Mouse (Mus musculus): ENCODE measurements around the gene Olfr549. TPM values are rescaled to one million over a fixed set of nuclear protein-coding genes. Genes with fewer than 3 reads are reported as not detected.

Olfr549 gene
- not detected in 2 replicates for polyA plus RNA-seq (2021; fragmentation: Nextera tagmentation)
- long read RNA-seq, experiment 1, result 0 reads
- long read RNA-seq, experiment 2, result 0 reads

GRCm38 (mm10) chr7:102549570-102549969 lies at the start of gene Olfr549:
Gene Olfr549 (plus strand): TSS chr7:102549870.

DNA sequence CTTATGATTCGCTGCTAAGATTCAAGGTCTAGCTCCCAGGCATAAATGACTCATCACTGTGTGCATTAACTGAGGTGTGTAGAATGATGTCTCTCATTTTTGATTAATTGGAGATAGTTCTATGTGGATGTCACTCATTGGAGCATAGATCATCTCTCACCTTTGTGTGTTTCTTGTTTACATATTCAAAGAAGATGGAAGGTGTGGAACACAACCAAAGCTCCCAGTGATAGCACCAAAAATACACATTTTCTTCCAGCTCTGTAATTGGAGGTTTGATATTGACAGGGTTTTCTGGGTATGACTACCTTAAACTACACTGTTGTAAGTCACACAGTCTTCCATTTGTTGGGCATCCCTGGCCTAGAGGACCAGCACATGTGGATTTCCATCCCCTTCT lies 15.2 kb upstream of the Olfr549 start, which contains the start of gene Olfr547:
Gene Olfr547, plus strand, starts transcription at position 301 of the 400 bp plus-strand sequence.

DNA sequence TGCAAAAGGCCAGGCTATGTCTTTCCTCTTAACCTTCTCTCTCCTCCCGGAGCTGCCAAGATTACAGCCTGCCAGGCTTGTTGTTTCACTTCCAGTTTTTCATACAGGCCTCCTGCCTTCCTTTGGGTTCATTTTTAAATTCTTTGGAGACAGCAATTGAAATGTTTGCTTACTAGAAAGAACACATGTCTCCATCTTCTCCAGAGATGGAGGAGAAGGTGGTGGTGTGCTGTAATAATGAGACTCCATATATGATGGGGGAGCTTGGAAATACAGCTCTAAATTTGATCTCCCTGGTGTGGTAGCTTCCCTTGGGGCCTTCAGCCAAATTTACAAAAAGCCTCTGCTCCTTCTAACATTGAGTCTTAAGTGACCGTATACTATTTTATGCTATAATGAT lies 9.1 kb upstream of the Olfr549 start, which contains the start of gene Olfr548-ps1:
Gene Olfr548-ps1, plus strand, starts transcription at position 301 of the 400 bp plus-strand sequence.

DNA sequence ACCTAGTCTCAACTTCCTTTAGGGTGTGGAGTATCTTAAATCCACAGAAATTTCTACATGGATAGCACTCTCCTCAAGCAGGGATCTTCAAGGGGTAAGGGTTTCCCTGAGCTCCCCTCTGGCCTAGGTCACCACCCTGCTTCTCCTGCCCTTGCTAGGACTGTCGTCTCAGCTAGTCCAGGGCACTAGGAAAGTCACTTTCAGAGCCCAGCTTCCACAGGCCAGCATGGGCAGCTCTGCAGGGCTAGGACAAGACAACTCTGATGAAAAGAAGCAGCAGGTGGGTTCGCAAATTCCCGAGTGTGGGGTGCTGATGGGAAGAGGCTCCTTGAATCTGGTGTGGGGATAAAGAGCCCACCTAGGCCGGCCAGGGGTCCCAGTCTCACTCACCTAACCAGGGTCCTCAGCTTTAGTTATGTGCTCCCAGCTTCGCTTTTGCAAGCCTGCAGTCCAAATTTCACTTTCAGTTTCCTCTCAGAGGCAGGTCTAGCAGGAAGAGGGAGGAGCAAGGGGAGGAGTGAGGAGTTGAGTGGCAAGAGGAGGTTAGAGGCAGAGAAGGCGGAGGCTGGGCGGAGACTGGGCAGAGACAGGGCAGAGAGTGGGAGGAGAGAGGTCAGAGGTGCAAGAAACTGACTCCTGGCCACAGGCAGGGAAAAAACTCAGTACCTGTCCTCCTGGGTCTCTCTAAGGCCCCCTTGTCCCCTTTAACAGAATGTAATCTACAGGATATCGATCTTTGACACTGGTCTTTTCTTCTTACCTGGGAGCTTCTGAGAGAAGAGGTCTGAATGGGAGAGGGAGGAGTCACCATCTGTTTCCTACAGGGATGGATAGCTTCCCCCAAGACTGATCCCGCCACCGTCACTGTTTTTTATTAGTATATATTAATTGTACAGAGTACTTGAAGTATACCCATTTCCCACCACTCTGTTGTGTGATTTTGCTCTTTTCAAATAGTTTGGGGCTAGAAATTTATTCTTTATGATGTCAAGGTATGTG lies 15.6 kb downstream of the Olfr549 start, which contains the start of gene Trim21:
Gene Trim21, minus strand, starts transcription at position 488 of the 999 bp plus-strand sequence.

DNA sequence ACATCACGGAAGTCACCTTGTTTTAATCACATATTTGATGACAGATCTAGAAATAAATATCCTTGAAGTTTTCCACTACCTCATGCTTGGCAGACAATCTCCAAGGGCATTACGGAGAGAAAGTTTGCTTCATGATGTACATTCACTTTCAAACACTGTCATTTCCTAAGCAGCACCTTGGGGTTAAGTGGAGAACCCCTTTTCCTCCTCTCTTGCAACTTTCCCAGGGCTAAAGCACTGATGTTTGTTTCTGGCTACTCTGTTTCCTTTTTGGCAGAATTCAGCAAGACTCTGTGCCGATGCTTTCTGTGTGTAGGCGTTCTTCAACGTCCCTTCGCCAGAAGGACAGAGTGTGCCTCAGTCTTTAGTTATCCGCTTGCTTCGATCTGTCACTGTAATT lies 21.5 kb downstream of the Olfr549 start, which contains the start of gene Olfr550:
Gene Olfr550, plus strand, starts transcription at position 301 of the 400 bp plus-strand sequence.

GRCm38 (mm10) chr7:102591786-102592185 lies 42.1 kb downstream of the Olfr549 start, which contains the start of gene Olfr551:
Gene Olfr551 (minus strand): TSS chr7:102591886.

GRCm38 (mm10) chr7:102597378-102598031 lies 47.8 kb downstream of the Olfr549 start, which contains the start of gene Olfr552:
Gene Olfr552 (plus strand): TSS chr7:102597770.

Other genes starting within 250 kb of the Olfr549 start
- 8.8 and 8.9 TPM in 2 replicates for gene Rrm1, start 108.2 kb upstream of the Olfr549 start, polyA plus RNA-seq (2021; fragmentation: Nextera tagmentation)
- not detected in 2 replicates for gene Olfr543, start 68.2 kb upstream of the Olfr549 start, polyA plus RNA-seq (2021; fragmentation: Nextera tagmentation)
- not detected in 2 replicates for gene Olfr544, start 61.6 kb upstream of the Olfr549 start, polyA plus RNA-seq (2021; fragmentation: Nextera tagmentation)
- not detected in 2 replicates for gene Olfr545, start 50.3 kb upstream of the Olfr549 start, polyA plus RNA-seq (2021; fragmentation: Nextera tagmentation)
- not detected in 2 replicates for gene Olfr547, start 15.1 kb upstream of the Olfr549 start, polyA plus RNA-seq (2021; fragmentation: Nextera tagmentation)
- not detected in 2 replicates for gene Olfr548-ps1, start 9.0 kb upstream of the Olfr549 start, polyA plus RNA-seq (2021; fragmentation: Nextera tagmentation)
- 0.54 and 0.67 TPM in 2 replicates for gene Trim21, start 15.6 kb downstream of the Olfr549 start, polyA plus RNA-seq (2021; fragmentation: Nextera tagmentation)
- gene Olfr550, start 21.6 kb downstream of the Olfr549 start, polyA plus RNA-seq (2021; fragmentation: Nextera tagmentation), result 1.9 and 2.1 TPM in 2 replicates
- not detected in 2 replicates for gene Olfr551, start 42.0 kb downstream of the Olfr549 start, polyA plus RNA-seq (2021; fragmentation: Nextera tagmentation)
- gene Olfr552, start 47.9 kb downstream of the Olfr549 start, polyA plus RNA-seq (2021; fragmentation: Nextera tagmentation), result not detected in 2 replicates
- gene Olfr553, start 68.3 kb downstream of the Olfr549 start, polyA plus RNA-seq (2021; fragmentation: Nextera tagmentation), result not detected in 2 replicates
- gene Olfr554, start 88.6 kb downstream of the Olfr549 start, polyA plus RNA-seq (2021; fragmentation: Nextera tagmentation), result not detected in 2 replicates
- gene Olfr555, start 109.0 kb downstream of the Olfr549 start, polyA plus RNA-seq (2021; fragmentation: Nextera tagmentation), result not detected in 2 replicates
- not detected in 2 replicates for gene Olfr556, start 115.0 kb downstream of the Olfr549 start, polyA plus RNA-seq (2021; fragmentation: Nextera tagmentation)
- gene Trim68, start 137.5 kb downstream of the Olfr549 start, polyA plus RNA-seq (2021; fragmentation: Nextera tagmentation), result 2.1 and 2.6 TPM in 2 replicates
- gene Olfr557, start 146.0 kb downstream of the Olfr549 start, polyA plus RNA-seq (2021; fragmentation: Nextera tagmentation), result not detected in 2 replicates
- gene Olfr558, start 152.3 kb downstream of the Olfr549 start, polyA plus RNA-seq (2021; fragmentation: Nextera tagmentation), result 0.10 and 0.13 TPM in 2 replicates
- not detected in 2 replicates for gene Olfr33, start 169.2 kb downstream of the Olfr549 start, polyA plus RNA-seq (2021; fragmentation: Nextera tagmentation)
- not detected in 2 replicates for gene Olfr559, start 177.6 kb downstream of the Olfr549 start, polyA plus RNA-seq (2021; fragmentation: Nextera tagmentation)
- gene Olfr560, start 209.5 kb downstream of the Olfr549 start, polyA plus RNA-seq (2021; fragmentation: Nextera tagmentation), result not detected in 2 replicates
- not detected in 2 replicates for gene Olfr78, start 209.6 kb downstream of the Olfr549 start, polyA plus RNA-seq (2021; fragmentation: Nextera tagmentation)
- gene Olfr561, start 221.4 kb downstream of the Olfr549 start, polyA plus RNA-seq (2021; fragmentation: Nextera tagmentation), result not detected in 2 replicates

Data from layer of hippocampus, adult 6 months (tissue).